Mouse (Mus musculus): ENCODE data around the gene Klf16.

DNA sequence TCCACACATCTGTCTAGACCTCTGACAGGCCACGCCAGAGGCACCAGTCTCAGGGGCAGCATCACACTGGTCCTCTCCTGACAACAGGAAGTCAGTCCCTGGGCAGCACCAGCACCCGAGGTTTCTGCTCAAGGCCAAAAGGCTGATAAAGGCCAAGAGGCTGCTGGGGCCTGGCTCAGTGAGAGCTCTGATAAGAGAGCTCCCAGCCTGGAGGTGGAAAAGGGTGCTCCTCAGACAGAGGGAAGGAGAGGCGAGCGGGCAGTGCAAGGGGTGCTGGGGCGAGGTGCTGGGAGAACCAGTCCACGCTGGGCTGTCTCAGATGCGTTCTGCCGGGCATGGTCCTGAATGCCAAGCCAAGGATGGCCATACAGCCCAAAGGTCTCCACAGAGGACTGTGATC is 23.5 kb downstream of the Klf16 start:
- no peak for TF ChIP-seq CTCF (IDR thresholded peaks at IDR 0.05; ENCODE audit: low read depth, low read length)
- no peak for TF ChIP-seq POLR2A (IDR thresholded peaks at IDR 0.05; ENCODE audit: extremely low read depth, insufficient read depth, low read length)

All from liver, adult 2 months (tissue).